Mouse (Mus musculus): ENCODE results near the gene Btbd1. TPM values are rescaled to one million over a fixed set of nuclear protein-coding genes. Genes with fewer than 3 reads are reported as not detected.

Gene Btbd1
- polyA plus RNA-seq, 1 experiment from 2014 or later, result 65.9 TPM

DNA sequence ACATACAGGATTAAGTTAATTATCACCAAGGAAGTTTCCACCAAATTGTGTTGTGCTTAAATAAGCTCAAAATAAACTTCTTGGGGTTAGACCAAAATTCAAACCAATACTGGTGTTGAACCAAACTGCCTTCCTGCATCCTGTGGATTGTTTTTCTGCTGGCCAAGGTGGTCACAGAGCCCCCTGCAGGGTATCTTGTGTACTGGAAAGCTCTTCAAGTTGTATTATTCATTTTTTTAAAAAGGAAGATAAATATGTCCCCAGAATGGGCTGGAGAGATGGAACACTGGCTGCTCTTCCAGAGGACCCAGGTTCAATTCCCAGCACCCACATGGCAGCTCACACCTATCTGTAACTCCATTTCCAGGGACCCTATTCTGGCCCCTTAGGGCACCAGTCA lies 5.6 kb upstream of the Btbd1 start:
- no peak for ATAC-seq (ENCODE audit: low FRiP score, low read depth)
- H3K9me3 ChIP-seq, result 0 out of 2 replicates have a peak, but pooled peaks cover 3% of the 10 kb centered on the region

DNA sequence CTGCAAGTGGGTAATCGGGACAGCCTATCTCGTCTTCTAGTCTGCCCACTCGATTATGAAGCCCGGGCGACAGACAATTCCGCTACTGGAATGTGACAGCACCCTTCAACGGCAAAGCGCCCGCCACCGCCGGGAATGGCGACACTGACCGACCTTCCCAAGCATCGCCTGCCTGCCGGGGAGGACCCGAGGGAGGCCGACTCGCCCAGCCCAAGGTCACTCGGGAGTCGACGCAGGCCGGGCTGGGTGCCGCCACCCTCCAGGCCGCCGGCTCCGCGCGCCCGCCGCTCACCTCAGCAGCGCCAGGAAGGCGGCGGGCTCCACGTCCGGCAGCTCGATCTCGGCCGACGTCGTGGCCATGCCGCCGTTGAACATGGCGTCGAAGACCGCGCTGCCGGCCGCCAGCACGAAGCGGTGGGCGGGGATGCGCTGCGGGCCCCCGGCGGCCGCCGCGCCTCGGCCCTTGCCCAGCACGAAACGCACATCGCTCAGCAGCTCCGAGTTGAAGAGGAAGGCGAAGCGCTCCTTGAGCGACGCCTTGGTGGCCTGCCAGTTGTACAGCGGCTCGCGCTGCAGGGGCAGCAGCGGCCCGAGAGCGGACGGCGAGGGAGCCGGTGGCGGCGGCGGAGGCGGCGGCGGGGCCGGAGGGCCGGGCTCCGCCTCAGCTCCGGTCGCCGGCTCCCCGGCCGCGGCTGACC lies 401 bp downstream of the Btbd1 start:
- Histone ChIP-seq H3K4me2 (replicated peaks) (peak overlapping the region; percentile 85), H3K27ac (peak overlapping the region; percentile 91), H3K4me1 (peaks cover 45% of the 10 kb centered on the region), H3K27me3 (no peaks in the 10 kb centered on the region), H3K4me3 (peak overlapping the region; percentile 86), H3K9ac (peak overlapping the region; percentile 92), H3K9me3 (no peaks in the 10 kb centered on the region), H3K36me3 (no peaks in the 10 kb centered on the region)
- under 1% methylated on average over 84 of the region's 91 CpGs for WGBS
- peak; percentile 48; the same call in 1 of the 2 replicates for ATAC-seq (ENCODE audit: low FRiP score, low read depth)

More for the DNA sequence above, 5.6 kb upstream of the Btbd1 start:
- H3K9ac ChIP-seq, result no peak overlapping the region
- no peaks in the 10 kb centered on the region for H3K36me3 ChIP-seq
- no peak overlapping the region for H3K4me3 ChIP-seq
- H3K27ac ChIP-seq, result no peak overlapping the region
- H3K4me2 ChIP-seq (replicated peaks), result no peak overlapping the region
- H3K4me1 ChIP-seq, result 0 out of 2 replicates have a peak, but pooled peaks cover 3% of the 10 kb centered on the region
- H3K27me3 ChIP-seq, result no peaks in the 10 kb centered on the region

- no peaks in the 10 kb centered on the region for H3K36me3 ChIP-seq
- H3K27ac ChIP-seq, result peak overlapping the region; percentile 91; the same call in 1 of the 2 replicates
- peak overlapping the region; percentile 86 for H3K4me3 ChIP-seq
- H3K9me3 ChIP-seq, result no peaks in the 10 kb centered on the region
- no peaks in the 10 kb centered on the region for H3K27me3 ChIP-seq
- peaks cover 45% of the 10 kb centered on the region for H3K4me1 ChIP-seq
- H3K9ac ChIP-seq, result peak overlapping the region; percentile 92
- peak overlapping the region; percentile 85 for H3K4me2 ChIP-seq (replicated peaks)
- no peak for ATAC-seq (ENCODE audit: low FRiP score, low read depth)
- 26% methylated on average over 17 of the region's 17 CpGs for WGBS
Measured at GRCm38 (mm10) chr7:81827806-81828667, 1.2 kb downstream of the Btbd1 start.

DNA sequence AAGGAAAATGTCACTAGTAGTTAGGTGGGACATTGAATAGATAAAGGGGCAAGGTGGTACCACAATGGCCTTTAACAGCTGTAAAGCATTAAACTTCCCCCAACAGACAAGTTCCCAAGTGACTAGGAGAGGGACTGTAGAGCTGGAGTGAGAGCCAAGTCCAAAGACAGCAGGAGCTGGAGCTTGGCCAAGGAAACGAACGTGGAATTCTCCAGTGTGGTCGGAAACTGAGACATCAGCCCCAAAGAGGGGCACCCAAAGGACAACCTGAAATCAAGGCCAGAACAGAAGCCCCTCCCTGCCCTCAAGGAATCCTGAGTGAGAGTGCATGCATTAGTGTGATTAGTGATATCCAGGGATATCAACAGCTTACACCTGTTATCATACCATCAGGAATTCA lies 3.9 kb downstream of the Btbd1 start:
- 25% methylated on average over 3 of the region's 3 CpGs for WGBS
- H3K36me3 ChIP-seq, result no peaks in the 10 kb centered on the region
- no peak overlapping the region for H3K4me3 ChIP-seq
- no peak overlapping the region for H3K9ac ChIP-seq
- no peaks in the 10 kb centered on the region for H3K9me3 ChIP-seq
- H3K27me3 ChIP-seq, result no peaks in the 10 kb centered on the region
- peaks cover 45% of the 10 kb centered on the region for H3K4me1 ChIP-seq
- H3K27ac ChIP-seq, result no peak overlapping the region
- H3K4me2 ChIP-seq (replicated peaks), result peak overlapping the region; percentile 12; the same call in 1 of the 2 replicates
- no peak for ATAC-seq (ENCODE audit: low FRiP score, low read depth)

DNA sequence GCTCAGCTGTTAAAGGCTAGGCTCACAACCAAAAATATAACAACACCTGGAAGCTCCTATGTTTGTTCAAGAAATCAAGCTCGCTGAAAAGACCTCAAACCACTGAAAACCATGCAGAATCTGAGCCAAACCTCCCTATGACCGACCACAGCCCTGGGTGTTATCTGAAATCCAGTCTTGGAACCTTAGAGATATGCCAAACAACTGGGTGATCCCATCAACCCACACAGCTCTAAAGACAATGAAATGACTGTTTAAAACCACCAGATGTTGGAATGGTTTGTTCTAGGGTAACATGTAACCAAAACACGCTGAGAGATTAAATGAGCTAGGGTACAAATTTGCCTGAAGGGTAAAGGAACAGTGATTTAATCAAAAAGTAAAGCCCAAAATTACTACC lies 4.3 kb downstream of the Btbd1 start:
- Histone ChIP-seq H3K9ac (no peak overlapping the region), H3K4me2 (replicated peaks) (no peak overlapping the region), H3K27me3 (no peaks in the 10 kb centered on the region), H3K4me3 (no peak overlapping the region), H3K9me3 (no peaks in the 10 kb centered on the region), H3K4me1 (peaks cover 43% of the 10 kb centered on the region), H3K36me3 (no peaks in the 10 kb centered on the region), H3K27ac (no peak overlapping the region)
- no peak for ATAC-seq (ENCODE audit: low FRiP score, low read depth)
- WGBS, result 58% methylated on average over 3 of the region's 3 CpGs

DNA sequence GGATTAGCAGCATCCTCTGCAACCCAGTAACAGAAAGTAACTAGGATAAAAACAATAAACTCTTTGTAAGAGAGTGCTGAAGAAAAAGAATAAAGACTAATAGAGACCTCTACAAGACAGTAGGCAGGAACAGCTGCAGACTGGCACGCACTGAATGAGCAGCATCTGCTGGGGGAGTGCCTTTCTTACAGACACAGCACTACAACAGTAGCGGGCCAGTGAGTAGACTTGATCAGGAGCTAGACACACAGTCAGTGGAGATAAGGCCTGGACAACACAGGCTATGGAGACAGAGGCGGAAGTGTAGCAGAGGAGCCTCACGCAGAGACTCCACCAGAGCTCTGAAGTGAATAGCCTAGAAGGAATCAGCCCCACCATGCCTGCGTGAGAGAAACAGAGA lies 23.2 kb downstream of the Btbd1 start:
- Histone ChIP-seq H3K36me3 (peaks cover 19% of the 10 kb centered on the region), H3K27me3 (no peaks in the 10 kb centered on the region), H3K9me3 (no peaks in the 10 kb centered on the region), H3K9ac (no peak overlapping the region), H3K27ac (0 out of 2 replicates have a peak overlapping the region, but pooled peaks have one; percentile 10), H3K4me3 (no peak overlapping the region), H3K4me1 (no peaks in the 10 kb centered on the region), H3K4me2 (replicated peaks) (no peak overlapping the region)
- ATAC-seq (ENCODE audit: low FRiP score, low read depth), result no peak
- WGBS, result 87% methylated on average over 5 of the region's 5 CpGs

- H3K36me3 ChIP-seq, result peaks cover 28% of the 10 kb centered on the region
- H3K4me3 ChIP-seq, result peak within 1 kb of the TSS; percentile 72
- H3K9me3 ChIP-seq, result no peaks in the 10 kb centered on the region
- H3K4me1 ChIP-seq, result peaks cover 10% of the 10 kb centered on the region
- H3K9ac ChIP-seq, result peak within 1 kb of the TSS; percentile 76
- H3K27ac ChIP-seq, result peak within 1 kb of the TSS; percentile 97
- H3K4me2 ChIP-seq (replicated peaks), result peak within 1 kb of the TSS; percentile 78
- peak; percentile 94 for ATAC-seq (ENCODE audit: low FRiP score, low read depth)
- no peaks in the 10 kb centered on the region for H3K27me3 ChIP-seq
- under 1% methylated on average over 38 of the region's 38 CpGs for WGBS
Measured at GRCm38 (mm10) chr7:81789095-81789757, 40.0 kb downstream of the Btbd1 start, which contains the start of gene 3110040N11Rik. TSS of gene 3110040N11Rik (minus strand) at chr7:81789478.

- H3K4me1 ChIP-seq, result peaks cover 10% of the 10 kb centered on the region
- ATAC-seq (ENCODE audit: low FRiP score, low read depth), result no peak
- peak overlapping the region; percentile 78 for H3K4me2 ChIP-seq (replicated peaks)
- H3K9me3 ChIP-seq, result no peaks in the 10 kb centered on the region
- 4% methylated on average over 5 of the region's 5 CpGs for WGBS
- H3K4me3 ChIP-seq, result peak overlapping the region; percentile 72
- H3K9ac ChIP-seq, result peak overlapping the region; percentile 76
- peak overlapping the region; percentile 97 for H3K27ac ChIP-seq
- peaks cover 27% of the 10 kb centered on the region for H3K36me3 ChIP-seq
- H3K27me3 ChIP-seq, result no peaks in the 10 kb centered on the region
Measured at GRCm38 (mm10) chr7:81788536-81788935, 40.7 kb downstream of the Btbd1 start.

DNA sequence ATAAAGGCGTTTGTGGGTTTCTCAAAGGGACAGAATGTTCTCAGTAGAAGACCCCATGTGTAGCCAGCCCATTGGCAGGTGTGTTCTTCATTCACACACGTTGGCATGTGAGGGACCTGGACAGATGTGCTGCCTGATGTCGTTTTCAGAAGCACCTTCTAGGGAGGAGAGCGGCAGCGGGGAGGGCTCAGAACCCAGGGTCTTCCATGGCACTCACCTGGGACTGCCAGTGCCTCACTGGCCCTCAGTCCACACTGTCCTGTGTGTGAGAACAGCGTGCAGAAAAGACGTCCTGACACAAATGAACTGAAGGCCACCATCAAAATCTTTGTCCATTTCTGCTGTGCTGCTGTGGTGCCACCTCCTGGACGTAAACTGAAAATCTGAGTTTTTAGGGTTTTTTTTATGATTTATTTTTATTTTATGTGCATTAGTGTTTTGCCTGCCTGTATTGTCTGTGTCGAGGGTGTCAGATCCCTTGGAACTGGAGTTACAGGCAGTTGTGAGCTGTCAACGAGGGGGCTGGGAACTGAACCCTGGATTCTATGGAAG lies 51.5 kb downstream of the Btbd1 start:
- peaks cover 9% of the 10 kb centered on the region for H3K9me3 ChIP-seq
- 0 out of 2 replicates have a peak overlapping the region, but pooled peaks have one; percentile 20 for H3K9ac ChIP-seq
- no peaks in the 10 kb centered on the region for H3K4me1 ChIP-seq
- no peaks in the 10 kb centered on the region for H3K27me3 ChIP-seq
- H3K27ac ChIP-seq, result no peak overlapping the region
- WGBS, result 68% methylated on average over 10 of the region's 10 CpGs
- H3K4me2 ChIP-seq (replicated peaks), result no peak overlapping the region
- no peak for ATAC-seq (ENCODE audit: low FRiP score, low read depth)
- H3K4me3 ChIP-seq, result no peak overlapping the region
- peaks cover 35% of the 10 kb centered on the region for H3K36me3 ChIP-seq

GRCm38 (mm10) chr7:81775325-81775724 lies 53.9 kb downstream of the Btbd1 start:
- H3K9ac ChIP-seq, result no peak overlapping the region
- 84% methylated on average over 5 of the region's 5 CpGs for WGBS
- no peak for ATAC-seq (ENCODE audit: low FRiP score, low read depth)
- no peak overlapping the region for H3K4me2 ChIP-seq (replicated peaks)
- H3K36me3 ChIP-seq, result peaks cover 17% of the 10 kb centered on the region
- H3K27ac ChIP-seq, result no peak overlapping the region
- H3K9me3 ChIP-seq, result peaks cover 2% of the 10 kb centered on the region
- H3K4me1 ChIP-seq, result no peaks in the 10 kb centered on the region
- H3K4me3 ChIP-seq, result no peak overlapping the region
- no peaks in the 10 kb centered on the region for H3K27me3 ChIP-seq

GRCm38 (mm10) chr7:81772786-81773539 lies 56.3 kb downstream of the Btbd1 start:
- WGBS, result 76% methylated on average over 10 of the region's 10 CpGs

More at GRCm38 (mm10) chr7:81772786-81773539, 56.3 kb downstream of the Btbd1 start:
- no peaks in the 10 kb centered on the region for H3K27me3 ChIP-seq
- H3K9me3 ChIP-seq, result no peaks in the 10 kb centered on the region
- H3K27ac ChIP-seq, result no peak overlapping the region
- H3K4me1 ChIP-seq, result no peaks in the 10 kb centered on the region
- H3K36me3 ChIP-seq, result peaks cover 5% of the 10 kb centered on the region; the same call in 1 of the 2 replicates
- H3K4me2 ChIP-seq (replicated peaks), result no peak overlapping the region
- H3K4me3 ChIP-seq, result no peak overlapping the region
- no peak for ATAC-seq (ENCODE audit: low FRiP score, low read depth)
- no peak overlapping the region for H3K9ac ChIP-seq

Measured in limb, embryonic 13.5 days (tissue).